In genomic region chr4:151717864-151718263, GRCm38 (mm10) we compare ENCODE assay signal across 19 mouse cellular contexts.
DNase-seq lines count a peak whose midpoint lies in the region; ATAC-seq and TF ChIP-seq lines count a peak whose summit lies in the region.
"Had no signal": no experiment of that assay in that cellular context is flagged by ENCODE, and none has a peak within 500 bp of the region (broad histone marks: within the 10 kb centered on the region; RNA-seq: fewer than 3 reads in every experiment).

No protein-coding gene starts in this region.

- H3K4me3 ChIP-seq in hindbrain, embryonic 12.5 days, result no peak overlapping the region
- H3K4me3 ChIP-seq in hindbrain, embryonic 16.5 days (ENCODE audit: low read length), result no peak overlapping the region
- no peak overlapping the region for H3K4me3 ChIP-seq in neural tube, embryonic 14.5 days (ENCODE audit: low read depth, low read length)
- no peak overlapping the region for H3K4me3 ChIP-seq in neural tube, embryonic 15.5 days (replicated peaks)
- H3K4me3 ChIP-seq in liver, embryonic 12.5 days, result no peak overlapping the region
- no peak overlapping the region for H3K4me3 ChIP-seq in stomach, postnatal 0 days (ENCODE audit: low read depth, low read length)
- H3K4me3 ChIP-seq: midbrain, embryonic 15.5 days; neural tube, embryonic 12.5 days had no signal

- peaks cover 49% of the 10 kb centered on the region for H3K4me1 ChIP-seq in hindbrain, embryonic 12.5 days
- H3K4me1 ChIP-seq in hindbrain, embryonic 16.5 days (ENCODE audit: control insufficient read depth, insufficient read depth, low read depth, low read length), result peaks cover 7% of the 10 kb centered on the region
- H3K4me1 ChIP-seq in neural tube, embryonic 14.5 days (ENCODE audit: control insufficient read depth, insufficient read depth, low read length), result peaks cover 18% of the 10 kb centered on the region; the same call in 1 of the 2 replicates
- H3K4me1 ChIP-seq in neural tube, embryonic 15.5 days, result peaks cover 54% of the 10 kb centered on the region
- H3K4me1 ChIP-seq in liver, embryonic 12.5 days, result peaks cover 52% of the 10 kb centered on the region
- no peaks in the 10 kb centered on the region for H3K4me1 ChIP-seq in stomach, postnatal 0 days (replicated peaks; ENCODE audit: control insufficient read depth, insufficient read depth)

- H3K4me2 ChIP-seq in hindbrain, embryonic 12.5 days (replicated peaks), result no peak overlapping the region
- no peak overlapping the region for H3K4me2 ChIP-seq in hindbrain, embryonic 16.5 days (ENCODE audit: low read length)
- no peak overlapping the region for H3K4me2 ChIP-seq in neural tube, embryonic 14.5 days (ENCODE audit: low read depth, low read length)
- no peak overlapping the region for H3K4me2 ChIP-seq in neural tube, embryonic 15.5 days
- H3K4me2 ChIP-seq in liver, embryonic 12.5 days, result no peak overlapping the region
- no peak overlapping the region for H3K4me2 ChIP-seq in stomach, postnatal 0 days (replicated peaks; ENCODE audit: low read depth)
- H3K4me2 ChIP-seq: lung, embryonic 14.5 days; midbrain, embryonic 15.5 days; neural tube, embryonic 12.5 days had no signal

- no peak for DNase-seq in stomach, postnatal 0 days (ENCODE audit: low spot score)
- no peak for DNase-seq in thymus, postnatal 10 days (ENCODE audit: low spot score in 2 of 2)
- no peak for DNase-seq in cerebellum, postnatal 25 days
- DNase-seq: adrenal gland, postnatal 10 days; cerebellum, adult 8-10 months; embryo, embryonic 11 days; heart, postnatal 10 days; kidney, postnatal 25 days; layer of hippocampus, adult 9-11 months; lung, embryonic 14.5 days; thymus, postnatal 25 days had no signal

- no peak overlapping the region for H3K9ac ChIP-seq in hindbrain, embryonic 12.5 days
- H3K9ac ChIP-seq in hindbrain, embryonic 16.5 days (ENCODE audit: low read depth, low read length), result no peak overlapping the region
- no peak overlapping the region for H3K9ac ChIP-seq in neural tube, embryonic 14.5 days (replicated peaks; ENCODE audit: low read depth, low read length)
- no peak overlapping the region for H3K9ac ChIP-seq in neural tube, embryonic 15.5 days (replicated peaks)
- peak overlapping the region; percentile 24; the same call in 1 of the 2 replicates for H3K9ac ChIP-seq in liver, embryonic 12.5 days
- H3K9ac ChIP-seq in stomach, postnatal 0 days (ENCODE audit: low read length), result no peak overlapping the region
- H3K9ac ChIP-seq: lung, embryonic 14.5 days; midbrain, embryonic 15.5 days; neural tube, embryonic 12.5 days had no signal

- WGBS in hindbrain, embryonic 12.5 days, result 78% methylated on average over 7 of the region's 7 CpGs
- 71% methylated on average over 7 of the region's 7 CpGs for WGBS in hindbrain, embryonic 16.5 days
- WGBS in neural tube, embryonic 14.5 days, result 87% methylated on average over 7 of the region's 7 CpGs
- 76% methylated on average over 7 of the region's 7 CpGs for WGBS in neural tube, embryonic 15.5 days
- 79% methylated on average over 7 of the region's 7 CpGs for WGBS in liver, embryonic 12.5 days (ENCODE audit: insufficient replicate concordance)
- 74% methylated on average over 7 of the region's 7 CpGs for WGBS in stomach, postnatal 0 days

- no peaks in the 10 kb centered on the region for H3K36me3 ChIP-seq in hindbrain, embryonic 12.5 days
- H3K36me3 ChIP-seq in hindbrain, embryonic 16.5 days (ENCODE audit: control insufficient read depth, insufficient read depth, low read length), result no peaks in the 10 kb centered on the region
- H3K36me3 ChIP-seq in neural tube, embryonic 14.5 days (ENCODE audit: control insufficient read depth, insufficient read depth, low read length), result no peaks in the 10 kb centered on the region
- H3K36me3 ChIP-seq in neural tube, embryonic 15.5 days, result no peaks in the 10 kb centered on the region
- no peaks in the 10 kb centered on the region for H3K36me3 ChIP-seq in liver, embryonic 12.5 days
- H3K36me3 ChIP-seq in stomach, postnatal 0 days (ENCODE audit: control insufficient read depth, insufficient read depth, low read length), result no peaks in the 10 kb centered on the region
- H3K36me3 ChIP-seq: midbrain, embryonic 15.5 days; neural tube, embryonic 12.5 days had no signal

- H3K27me3 ChIP-seq in hindbrain, embryonic 12.5 days, result 0 out of 2 replicates have a peak, but pooled peaks cover 3% of the 10 kb centered on the region
- H3K27me3 ChIP-seq in hindbrain, embryonic 16.5 days (replicated peaks; ENCODE audit: control insufficient read depth, insufficient read depth, low read length), result no peaks in the 10 kb centered on the region
- H3K27me3 ChIP-seq in neural tube, embryonic 14.5 days (ENCODE audit: control insufficient read depth, insufficient read depth, low read length), result no peaks in the 10 kb centered on the region
- H3K27me3 ChIP-seq in neural tube, embryonic 15.5 days (replicated peaks), result no peaks in the 10 kb centered on the region
- H3K27me3 ChIP-seq in liver, embryonic 12.5 days (replicated peaks), result no peaks in the 10 kb centered on the region; the same call in 1 of the 2 replicates
- no peaks in the 10 kb centered on the region for H3K27me3 ChIP-seq in stomach, postnatal 0 days (ENCODE audit: control insufficient read depth, insufficient read depth, low read length)
- H3K27me3 ChIP-seq: midbrain, embryonic 15.5 days; neural tube, embryonic 12.5 days had no signal

- no peak for TF ChIP-seq EP300 in stomach, postnatal 0 days (optimal IDR thresholded peaks at IDR 0.05)

- H3K9me3 ChIP-seq in hindbrain, embryonic 12.5 days (replicated peaks), result no peaks in the 10 kb centered on the region
- no peaks in the 10 kb centered on the region for H3K9me3 ChIP-seq in hindbrain, embryonic 16.5 days (ENCODE audit: control insufficient read depth, low read length)
- no peaks in the 10 kb centered on the region for H3K9me3 ChIP-seq in neural tube, embryonic 14.5 days (ENCODE audit: control insufficient read depth, low read length)
- no peaks in the 10 kb centered on the region for H3K9me3 ChIP-seq in neural tube, embryonic 15.5 days (replicated peaks)
- H3K9me3 ChIP-seq in liver, embryonic 12.5 days (replicated peaks), result no peaks in the 10 kb centered on the region
- no peaks in the 10 kb centered on the region for H3K9me3 ChIP-seq in stomach, postnatal 0 days (ENCODE audit: control insufficient read depth, low read length)
- H3K9me3 ChIP-seq: midbrain, embryonic 15.5 days; neural tube, embryonic 12.5 days had no signal

- peak overlapping the region; percentile 25; the same call in 1 of the 2 replicates for H3K27ac ChIP-seq in hindbrain, embryonic 12.5 days
- no peak overlapping the region for H3K27ac ChIP-seq in hindbrain, embryonic 16.5 days (ENCODE audit: low read depth, low read length)
- H3K27ac ChIP-seq in neural tube, embryonic 14.5 days (ENCODE audit: low read depth, low read length), result 0 out of 2 replicates have a peak overlapping the region, but pooled peaks have one; percentile 16
- no peak overlapping the region; the same call in 1 of the 2 replicates for H3K27ac ChIP-seq in neural tube, embryonic 15.5 days (replicated peaks)
- H3K27ac ChIP-seq in liver, embryonic 12.5 days, result peak overlapping the region; percentile 87
- H3K27ac ChIP-seq in stomach, postnatal 0 days (replicated peaks), result no peak overlapping the region
- H3K27ac ChIP-seq: midbrain, embryonic 15.5 days; neural tube, embryonic 12.5 days had no signal

- TF ChIP-seq CTCF in stomach, postnatal 0 days (IDR thresholded peaks at IDR 0.05; ENCODE audit: low read depth), result no peak

- ATAC-seq in hindbrain, embryonic 12.5 days (ENCODE audit: low FRiP score), result no peak
- no peak for ATAC-seq in hindbrain, embryonic 16.5 days
- no peak for ATAC-seq in neural tube, embryonic 14.5 days (ENCODE audit: low read depth)
- no peak for ATAC-seq in neural tube, embryonic 15.5 days (ENCODE audit: low FRiP score)
- peak; percentile 62; the same call in 1 of the 2 replicates for ATAC-seq in liver, embryonic 12.5 days
- 0 out of 2 replicates have a peak, but pooled peaks have one; percentile 7 for ATAC-seq in stomach, postnatal 0 days (ENCODE audit: low FRiP score, low TSS enrichment)
- ATAC-seq: intestine, postnatal 0 days; midbrain, embryonic 15.5 days had no signal

Comparison
In these comparisons a context has a peak if more than half of its experiments do, and no peak if none do; other contexts are left out.
1. H3K27ac ChIP-seq: peak in hindbrain, embryonic 12.5 days (single experiment), neural tube, embryonic 14.5 days (single experiment) and liver, embryonic 12.5 days (single experiment); none in hindbrain, embryonic 16.5 days (single experiment), neural tube, embryonic 15.5 days (single experiment) and stomach, postnatal 0 days (single experiment).
2. ATAC-seq: peak in liver, embryonic 12.5 days (single experiment) and stomach, postnatal 0 days (single experiment); none in hindbrain, embryonic 12.5 days (single experiment), hindbrain, embryonic 16.5 days (single experiment), neural tube, embryonic 14.5 days (single experiment) and neural tube, embryonic 15.5 days (single experiment).